Mouse (Mus musculus) embryonic facial prominence, embryonic 15.5 days (tissue): ENCODE measurements around the gene Mettl26. TPM values are rescaled to one million over a fixed set of nuclear protein-coding genes. Genes with fewer than 3 reads are reported as not detected.
A peak's percentile ranks its signal among the peaks of the same experiment; 100 is the strongest.

Experiments
- ATAC-seq: fragments of 200-750 bp; cut with Nextera tagmentation; 2 replicates; pipeline ENCODE4 v1.8.0; 2017; ENCODE audit warnings: low read depth, moderate TSS enrichment; ENCODE audit not compliant: insufficient number of reproducible peaks, low FRiP score, low TSS enrichment
- H3K27ac ChIP-seq: fragments of 300-500 bp; sonication (generic); replicated peaks from 2 replicates; pipeline ENCODE4 v1.5.1; 2015; ENCODE audit warnings: mild to moderate bottlenecking, inconsistent platforms
- H3K27me3 ChIP-seq: fragments of 300-500 bp; sonication (generic); 2 replicates; pipeline ENCODE4 v1.6.1; 2015; ENCODE audit warnings: inconsistent platforms
- H3K36me3 ChIP-seq: fragments of 300-500 bp; sonication (generic); 2 replicates; pipeline ENCODE4 v1.6.1; 2015; ENCODE audit warnings: mild to moderate bottlenecking, inconsistent platforms
- H3K4me1 ChIP-seq: fragments of 300-500 bp; sonication (generic); 2 replicates; pipeline ENCODE4 v1.6.1; 2015; ENCODE audit warnings: inconsistent platforms
- H3K4me2 ChIP-seq: fragments of 300-500 bp; sonication (generic); replicated peaks from 2 replicates; pipeline ENCODE4 v1.6.1; 2015; ENCODE audit warnings: mild to moderate bottlenecking, inconsistent platforms
- H3K4me3 ChIP-seq: fragments of 300-500 bp; sonication (generic); replicated peaks from 2 replicates; pipeline ENCODE4 v1.5.1; 2015; ENCODE audit warnings: mild to moderate bottlenecking, inconsistent platforms
- H3K9ac ChIP-seq: fragments of 300-500 bp; sonication (generic); 2 replicates; pipeline ENCODE4 v1.6.1; 2015; ENCODE audit warnings: inconsistent platforms
- H3K9me3 ChIP-seq: fragments of 300-500 bp; sonication (generic); replicated peaks from 2 replicates; pipeline ENCODE4 v1.6.1; 2016; ENCODE audit warnings: inconsistent platforms
- WGBS: fragments of 180-500 bp; shearing (Covaris S2); methylation state at CpG from one replicate; pipeline ENCODE4 v1.1.7; 2015; 5-methylcytosine and 5-hydroxymethylcytosine counted together
- polyA plus RNA-seq: library from polyadenylated mRNA; unstranded; fragments of >200 nt; fragmentation: Nextera tagmentation; extraction: Ambion mirVana; gene quantifications from 2 replicates; pipeline ENCODE4 v1.2.1, GENCODE M21; 2015

Gene Mettl26
- polyA plus RNA-seq, 1 experiment from 2014 or later, result 49.6 TPM

GRCm38 (mm10) chr17:25895415-25895814 is 20.5 kb downstream of the Mettl26 start:
- H3K4me2 ChIP-seq, result no peak overlapping the region
- H3K36me3 ChIP-seq, result peaks cover 3% of the 10 kb centered on the region
- no peak overlapping the region for H3K9ac ChIP-seq
- H3K9me3 ChIP-seq, result no peaks in the 10 kb centered on the region
- H3K27ac ChIP-seq, result no peak overlapping the region
- ATAC-seq, result no peak
- 0 out of 2 replicates have a peak, but pooled peaks cover 12% of the 10 kb centered on the region for H3K4me1 ChIP-seq
- no peak overlapping the region for H3K4me3 ChIP-seq
- WGBS, result 25% methylated on average over 2 of the region's 2 CpGs
- no peaks in the 10 kb centered on the region for H3K27me3 ChIP-seq

- Histone ChIP-seq H3K27me3 (no peaks in the 10 kb centered on the region), H3K27ac (no peak overlapping the region), H3K9ac (no peak overlapping the region), H3K4me2 (no peak overlapping the region), H3K36me3 (no peaks in the 10 kb centered on the region; the same call in 1 of the 2 replicates), H3K4me1 (0 out of 2 replicates have a peak, but pooled peaks cover 12% of the 10 kb centered on the region), H3K9me3 (no peaks in the 10 kb centered on the region), H3K4me3 (no peak overlapping the region)
- no peak for ATAC-seq
- 52% methylated on average over 12 of the region's 12 CpGs for WGBS
Observed at GRCm38 (mm10) chr17:25895891-25896290, 21.0 kb downstream of the Mettl26 start.

- H3K9ac ChIP-seq, result no peak overlapping the region
- WGBS, result 97% methylated on average over 1 of the region's 1 CpGs
- H3K36me3 ChIP-seq, result no peaks in the 10 kb centered on the region; the same call in 1 of the 2 replicates
- 0 out of 2 replicates have a peak, but pooled peaks cover 9% of the 10 kb centered on the region for H3K4me1 ChIP-seq
- no peak overlapping the region for H3K27ac ChIP-seq
- H3K4me3 ChIP-seq, result no peak overlapping the region
- no peak for ATAC-seq
- H3K9me3 ChIP-seq, result no peaks in the 10 kb centered on the region
- no peak overlapping the region for H3K4me2 ChIP-seq
- H3K27me3 ChIP-seq, result no peaks in the 10 kb centered on the region
Observed at GRCm38 (mm10) chr17:25900193-25900592, 25.3 kb downstream of the Mettl26 start.

- Histone ChIP-seq H3K9me3 (no peaks in the 10 kb centered on the region), H3K4me2 (no peak overlapping the region), H3K4me1 (no peaks in the 10 kb centered on the region), H3K27ac (no peak overlapping the region), H3K9ac (no peak overlapping the region), H3K4me3 (no peak overlapping the region), H3K27me3 (no peaks in the 10 kb centered on the region), H3K36me3 (peaks cover 5% of the 10 kb centered on the region; the same call in 1 of the 2 replicates)
- 82% methylated on average over 3 of the region's 3 CpGs for WGBS
- no peak for ATAC-seq
Observed at GRCm38 (mm10) chr17:25903061-25903460, 28.2 kb downstream of the Mettl26 start.

- H3K9me3 ChIP-seq, result no peaks in the 10 kb centered on the region
Observed at GRCm38 (mm10) chr17:25907640-25908039, 32.8 kb downstream of the Mettl26 start.

GRCm38 (mm10) chr17:25911816-25912215 is 36.9 kb downstream of the Mettl26 start:
- ATAC-seq, result no peak
- Histone ChIP-seq H3K27me3 (no peaks in the 10 kb centered on the region), H3K36me3 (peaks cover 3% of the 10 kb centered on the region; the same call in 1 of the 2 replicates), H3K9me3 (no peaks in the 10 kb centered on the region), H3K27ac (no peak overlapping the region), H3K4me3 (no peak overlapping the region), H3K4me1 (no peaks in the 10 kb centered on the region), H3K4me2 (no peak overlapping the region), H3K9ac (no peak overlapping the region)
- 86% methylated on average over 4 of the region's 4 CpGs for WGBS

More at GRCm38 (mm10) chr17:25907640-25908039, 32.8 kb downstream of the Mettl26 start:
- no peaks in the 10 kb centered on the region for H3K27me3 ChIP-seq
- H3K4me1 ChIP-seq, result no peaks in the 10 kb centered on the region
- 84% methylated on average over 2 of the region's 2 CpGs for WGBS
- H3K9ac ChIP-seq, result no peak overlapping the region
- ATAC-seq, result no peak
- H3K36me3 ChIP-seq, result peaks cover 5% of the 10 kb centered on the region; the same call in 1 of the 2 replicates
- H3K4me3 ChIP-seq, result no peak overlapping the region
- H3K4me2 ChIP-seq, result no peak overlapping the region
- no peak overlapping the region for H3K27ac ChIP-seq

GRCm38 (mm10) chr17:25913186-25913876 is 38.5 kb downstream of the Mettl26 start:
- Histone ChIP-seq H3K9ac (no peak overlapping the region), H3K36me3 (peaks cover 13% of the 10 kb centered on the region), H3K4me2 (no peak overlapping the region), H3K9me3 (no peaks in the 10 kb centered on the region), H3K27ac (no peak overlapping the region), H3K27me3 (no peaks in the 10 kb centered on the region), H3K4me1 (peaks cover 14% of the 10 kb centered on the region), H3K4me3 (no peak overlapping the region)
- no peak for ATAC-seq
- 84% methylated on average over 14 of the region's 14 CpGs for WGBS

- H3K4me1 ChIP-seq, result peaks cover 19% of the 10 kb centered on the region
- H3K9me3 ChIP-seq, result no peaks in the 10 kb centered on the region
- no peak overlapping the region for H3K4me2 ChIP-seq
- ATAC-seq, result no peak
- no peak overlapping the region for H3K4me3 ChIP-seq
- H3K27ac ChIP-seq, result no peak overlapping the region
- WGBS, result 70% methylated on average over 1 of the region's 1 CpGs
- H3K9ac ChIP-seq, result no peak overlapping the region
- H3K27me3 ChIP-seq, result no peaks in the 10 kb centered on the region
- H3K36me3 ChIP-seq, result peaks cover 13% of the 10 kb centered on the region
Observed at GRCm38 (mm10) chr17:25913877-25914275, 39.0 kb downstream of the Mettl26 start.

- 74% methylated on average over 4 of the region's 4 CpGs for WGBS
- ATAC-seq, result no peak
Observed at GRCm38 (mm10) chr17:25914295-25914694, 39.4 kb downstream of the Mettl26 start.

GRCm38 (mm10) chr17:25916931-25917647 is 42.2 kb downstream of the Mettl26 start:
- Histone ChIP-seq H3K27me3 (no peaks in the 10 kb centered on the region), H3K4me1 (peaks cover 26% of the 10 kb centered on the region), H3K4me3 (no peak overlapping the region), H3K9me3 (no peaks in the 10 kb centered on the region), H3K36me3 (peaks cover 13% of the 10 kb centered on the region; the same call in 1 of the 2 replicates), H3K4me2 (no peak overlapping the region), H3K9ac (no peak overlapping the region), H3K27ac (no peak overlapping the region)
- no peak for ATAC-seq
- 69% methylated on average over 8 of the region's 8 CpGs for WGBS

More at GRCm38 (mm10) chr17:25914295-25914694, 39.4 kb downstream of the Mettl26 start:
- Histone ChIP-seq H3K27me3 (no peaks in the 10 kb centered on the region), H3K9me3 (no peaks in the 10 kb centered on the region), H3K36me3 (peaks cover 13% of the 10 kb centered on the region), H3K27ac (no peak overlapping the region), H3K4me3 (no peak overlapping the region), H3K9ac (no peak overlapping the region), H3K4me2 (no peak overlapping the region), H3K4me1 (peaks cover 21% of the 10 kb centered on the region)

- H3K4me3 ChIP-seq, result peak overlapping the region; percentile 99
Observed at GRCm38 (mm10) chr17:25918037-25918750, 43.3 kb downstream of the Mettl26 start.

More at GRCm38 (mm10) chr17:25918037-25918750, 43.3 kb downstream of the Mettl26 start:
- Histone ChIP-seq H3K27me3 (no peaks in the 10 kb centered on the region), H3K36me3 (peaks cover 13% of the 10 kb centered on the region; the same call in 1 of the 2 replicates), H3K4me2 (peak overlapping the region; percentile 84), H3K4me1 (peaks cover 26% of the 10 kb centered on the region), H3K9me3 (no peaks in the 10 kb centered on the region), H3K9ac (peak overlapping the region; percentile 86), H3K27ac (peak overlapping the region; percentile 86; the same call in 1 of the 2 replicates)
- WGBS, result 81% methylated on average over 9 of the region's 9 CpGs
- ATAC-seq, result no peak
